Mouse (Mus musculus): ENCODE data around the gene Tnfaip8l1. TPM values are rescaled to one million over a fixed set of nuclear protein-coding genes. Genes with fewer than 3 reads are reported as not detected.

Gene Tnfaip8l1
- polyA plus RNA-seq, 1 experiment from 2014 or later = 12.2 TPM

DNA sequence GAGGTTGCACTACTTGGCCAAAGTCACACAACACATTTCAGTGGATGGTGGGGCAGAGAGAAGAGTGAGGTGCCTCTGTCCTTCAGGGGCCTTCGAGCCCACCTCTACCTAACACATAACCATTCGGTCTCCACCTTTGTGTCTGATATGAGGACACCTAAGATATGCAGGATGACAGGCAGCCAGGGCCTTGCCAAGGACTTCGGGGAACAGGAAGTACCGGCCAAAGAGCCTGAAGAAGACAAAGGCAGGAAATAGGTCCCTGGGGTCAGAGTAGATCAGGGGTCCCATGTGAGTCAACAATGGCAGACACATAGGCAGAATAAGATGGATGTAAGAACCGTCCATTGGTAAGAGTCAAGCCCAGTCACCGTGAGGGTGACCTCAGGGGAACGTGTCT lies 25.7 kb upstream of the Tnfaip8l1 start:
- ATAC-seq (ENCODE audit: low FRiP score, low TSS enrichment) = no peak
- Histone ChIP-seq H3K36me3 (ENCODE audit: insufficient read depth, low read length) (no peaks in the 10 kb centered on the region), H3K4me3 (ENCODE audit: low read length) (no peak overlapping the region), H3K27ac (ENCODE audit: low read length) (no peak overlapping the region), H3K9ac (replicated peaks; ENCODE audit: low read length) (no peak overlapping the region), H3K9me3 (ENCODE audit: low read length) (no peaks in the 10 kb centered on the region), H3K4me1 (ENCODE audit: insufficient read depth, low read length) (peaks cover 31% of the 10 kb centered on the region), H3K27me3 (ENCODE audit: insufficient read depth, low read length) (peaks cover 26% of the 10 kb centered on the region), H3K4me2 (replicated peaks; ENCODE audit: low read depth, low read length) (no peak overlapping the region)
- 78% methylated on average over 7 of the region's 7 CpGs for WGBS

DNA sequence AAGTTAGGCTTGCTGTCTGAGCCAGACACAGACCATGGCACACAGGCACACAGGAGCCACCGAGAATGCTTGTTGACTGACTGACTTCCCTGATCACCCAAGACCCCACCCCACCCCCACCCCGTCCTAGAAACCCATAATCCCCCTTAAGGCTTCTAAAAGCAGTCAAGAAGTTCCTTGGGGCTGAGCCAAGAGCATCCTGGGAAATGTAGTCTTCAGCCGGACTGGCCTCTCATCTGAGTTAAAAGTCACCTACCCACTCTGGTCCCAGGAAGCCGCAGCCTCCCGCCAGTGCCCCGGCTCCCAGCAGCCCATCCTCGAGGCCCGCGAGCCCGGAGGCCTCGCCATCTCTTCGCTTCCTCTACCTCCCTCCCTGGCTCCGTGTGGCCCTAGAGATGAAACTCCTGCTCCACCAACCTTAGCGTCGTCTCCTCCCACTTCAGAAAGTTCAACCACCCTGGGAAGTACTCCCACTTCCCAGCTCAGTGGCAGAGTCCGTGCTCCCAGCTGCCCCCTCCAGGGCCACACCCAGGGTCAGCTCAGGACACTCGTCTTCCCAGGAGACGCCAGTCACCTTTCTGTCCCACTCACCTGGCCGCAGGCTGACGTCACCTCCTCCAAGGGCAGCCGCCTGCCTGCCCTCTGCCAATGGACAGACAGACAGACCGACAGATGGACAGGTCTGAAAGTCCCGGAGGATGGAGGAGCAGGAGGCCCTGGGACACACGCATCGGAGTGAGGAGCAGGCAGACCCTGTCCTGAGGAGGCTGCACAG lies 24.3 kb upstream of the Tnfaip8l1 start:
- Histone ChIP-seq H3K4me2 (replicated peaks; ENCODE audit: low read depth, low read length) (peak overlapping the region; percentile 46), H3K4me3 (ENCODE audit: low read length) (peak overlapping the region; percentile 24), H3K27ac (ENCODE audit: low read length) (no peak overlapping the region), H3K27me3 (ENCODE audit: insufficient read depth, low read length) (peaks cover 39% of the 10 kb centered on the region), H3K36me3 (ENCODE audit: insufficient read depth, low read length) (no peaks in the 10 kb centered on the region), H3K9me3 (ENCODE audit: low read length) (no peaks in the 10 kb centered on the region), H3K9ac (replicated peaks; ENCODE audit: low read length) (no peak overlapping the region), H3K4me1 (ENCODE audit: insufficient read depth, low read length) (peaks cover 41% of the 10 kb centered on the region)
- ATAC-seq (ENCODE audit: low FRiP score, low TSS enrichment) = no peak
- WGBS = 15% methylated on average over 25 of the region's 25 CpGs

DNA sequence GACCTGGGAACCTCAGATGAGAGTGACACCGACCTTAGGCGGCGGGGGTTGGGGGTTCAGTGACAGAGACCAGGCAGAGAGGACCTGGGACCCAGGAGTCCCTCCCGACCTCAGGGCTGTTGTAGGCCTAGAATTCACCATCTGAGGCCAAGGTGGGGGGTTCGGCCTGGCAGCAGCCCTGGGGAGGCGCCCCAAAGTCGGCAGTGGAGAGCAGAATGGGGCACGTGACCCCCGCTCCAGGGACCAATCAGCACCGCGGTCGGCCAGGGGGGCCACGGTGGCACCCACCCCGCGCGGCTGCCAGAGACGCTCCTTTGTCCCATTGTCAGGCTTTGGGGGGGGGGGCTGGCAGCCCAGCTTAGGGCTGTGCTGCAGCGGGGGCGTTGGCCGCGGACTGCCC lies 22.9 kb upstream of the Tnfaip8l1 start:
- Histone ChIP-seq H3K9ac (replicated peaks; ENCODE audit: low read length) (peak overlapping the region; percentile 67), H3K4me1 (ENCODE audit: insufficient read depth, low read length) (peaks cover 29% of the 10 kb centered on the region), H3K4me3 (ENCODE audit: low read length) (peak overlapping the region; percentile 64), H3K4me2 (replicated peaks; ENCODE audit: low read depth, low read length) (peak overlapping the region; percentile 100), H3K27me3 (ENCODE audit: insufficient read depth, low read length) (peaks cover 53% of the 10 kb centered on the region), H3K36me3 (ENCODE audit: insufficient read depth, low read length) (no peaks in the 10 kb centered on the region), H3K27ac (ENCODE audit: low read length) (no peak overlapping the region), H3K9me3 (ENCODE audit: low read length) (no peaks in the 10 kb centered on the region)
- 8% methylated on average over 17 of the region's 21 CpGs for WGBS
- ATAC-seq (ENCODE audit: low FRiP score, low TSS enrichment) = no peak

GRCm38 (mm10) chr17:56139858-56140595 lies 22.2 kb upstream of the Tnfaip8l1 start, which contains the start of gene Sema6b:
Sema6b (minus strand) TSS chr17:56140343.
- H3K36me3 ChIP-seq (ENCODE audit: insufficient read depth, low read length) = no peaks in the 10 kb centered on the region
- H3K4me2 ChIP-seq (replicated peaks; ENCODE audit: low read depth, low read length) = peak within 1 kb of the TSS; percentile 100
- peaks cover 59% of the 10 kb centered on the region for H3K27me3 ChIP-seq (ENCODE audit: insufficient read depth, low read length)
- peak within 1 kb of the TSS; percentile 64 for H3K4me3 ChIP-seq (ENCODE audit: low read length)
- ATAC-seq (ENCODE audit: low FRiP score, low TSS enrichment) = peak; percentile 36
- H3K9me3 ChIP-seq (ENCODE audit: low read length) = no peaks in the 10 kb centered on the region
- WGBS = 2% methylated on average over 62 of the region's 79 CpGs
- peak within 1 kb of the TSS; percentile 67 for H3K9ac ChIP-seq (replicated peaks; ENCODE audit: low read length)
- no peak within 1 kb of the TSS for H3K27ac ChIP-seq (ENCODE audit: low read length)
- peaks cover 29% of the 10 kb centered on the region for H3K4me1 ChIP-seq (ENCODE audit: insufficient read depth, low read length)

DNA sequence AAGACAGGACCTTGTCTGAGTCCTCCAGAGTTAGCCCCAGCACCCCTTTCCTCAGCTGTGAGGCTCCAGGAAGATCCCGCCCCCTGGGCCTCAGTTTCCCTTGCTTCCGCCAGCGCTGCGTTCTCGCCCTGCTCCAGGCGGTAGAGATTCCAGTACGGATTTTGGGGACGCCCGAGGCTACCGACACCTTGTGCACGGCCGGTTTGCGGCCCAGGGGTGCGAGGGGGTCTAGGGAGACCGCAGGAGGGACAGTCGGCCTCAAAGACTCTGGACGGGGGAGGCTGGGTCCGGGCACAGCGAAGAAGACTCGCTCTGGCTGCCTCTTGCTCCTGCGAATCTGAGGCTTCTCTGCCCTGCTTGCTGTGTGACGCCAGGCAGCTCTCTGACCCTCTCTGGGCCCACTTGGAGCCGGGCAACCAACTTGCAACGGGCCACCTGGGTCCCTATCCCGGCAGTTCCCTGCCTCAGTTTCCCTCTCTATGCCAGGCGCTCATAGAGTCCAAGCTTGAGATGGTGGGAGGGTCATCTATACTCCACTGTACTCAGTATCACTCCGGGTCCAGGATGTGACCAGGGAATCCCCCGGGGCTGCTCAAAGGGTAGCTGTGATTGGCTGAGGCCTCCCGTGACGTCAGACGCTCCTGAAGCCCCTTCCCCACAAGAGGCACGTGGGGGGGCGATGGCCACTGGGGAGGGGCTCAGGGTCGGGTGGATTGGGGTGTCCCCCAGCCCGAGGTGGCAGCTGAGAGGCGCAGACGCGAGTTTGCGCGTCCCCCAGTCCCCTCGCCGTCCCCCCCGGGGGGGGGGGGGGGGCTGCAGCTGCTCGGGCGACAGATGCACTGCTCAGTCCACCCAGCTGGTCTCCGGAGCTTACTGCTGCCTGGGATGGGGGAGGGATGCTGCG lies 20.3 kb upstream of the Tnfaip8l1 start:
- no peaks in the 10 kb centered on the region for H3K36me3 ChIP-seq (ENCODE audit: insufficient read depth, low read length)
- no peaks in the 10 kb centered on the region for H3K9me3 ChIP-seq (ENCODE audit: low read length)
- peak overlapping the region; percentile 47 for H3K9ac ChIP-seq (replicated peaks; ENCODE audit: low read length)
- H3K4me1 ChIP-seq (ENCODE audit: insufficient read depth, low read length) = peaks cover 29% of the 10 kb centered on the region
- no peak for ATAC-seq (ENCODE audit: low FRiP score, low TSS enrichment)
- H3K27me3 ChIP-seq (ENCODE audit: insufficient read depth, low read length) = peaks cover 77% of the 10 kb centered on the region
- H3K27ac ChIP-seq (ENCODE audit: low read length) = no peak overlapping the region
- peak overlapping the region; percentile 43 for H3K4me3 ChIP-seq (ENCODE audit: low read length)
- H3K4me2 ChIP-seq (replicated peaks; ENCODE audit: low read depth, low read length) = peak overlapping the region; percentile 63
- WGBS = under 1% methylated on average over 44 of the region's 47 CpGs

GRCm38 (mm10) chr17:56144546-56144945 lies 17.7 kb upstream of the Tnfaip8l1 start:
- no peak overlapping the region for H3K4me3 ChIP-seq (ENCODE audit: low read length)
- no peak overlapping the region for H3K9ac ChIP-seq (replicated peaks; ENCODE audit: low read length)
- no peaks in the 10 kb centered on the region for H3K36me3 ChIP-seq (ENCODE audit: insufficient read depth, low read length)
- no peak overlapping the region for H3K4me2 ChIP-seq (replicated peaks; ENCODE audit: low read depth, low read length)
- ATAC-seq (ENCODE audit: low FRiP score, low TSS enrichment) = no peak
- peaks cover 17% of the 10 kb centered on the region for H3K4me1 ChIP-seq (ENCODE audit: insufficient read depth, low read length)
- WGBS = 76% methylated on average over 9 of the region's 9 CpGs
- no peaks in the 10 kb centered on the region for H3K9me3 ChIP-seq (ENCODE audit: low read length)
- H3K27ac ChIP-seq (ENCODE audit: low read length) = no peak overlapping the region
- peaks cover 94% of the 10 kb centered on the region for H3K27me3 ChIP-seq (ENCODE audit: insufficient read depth, low read length)

DNA sequence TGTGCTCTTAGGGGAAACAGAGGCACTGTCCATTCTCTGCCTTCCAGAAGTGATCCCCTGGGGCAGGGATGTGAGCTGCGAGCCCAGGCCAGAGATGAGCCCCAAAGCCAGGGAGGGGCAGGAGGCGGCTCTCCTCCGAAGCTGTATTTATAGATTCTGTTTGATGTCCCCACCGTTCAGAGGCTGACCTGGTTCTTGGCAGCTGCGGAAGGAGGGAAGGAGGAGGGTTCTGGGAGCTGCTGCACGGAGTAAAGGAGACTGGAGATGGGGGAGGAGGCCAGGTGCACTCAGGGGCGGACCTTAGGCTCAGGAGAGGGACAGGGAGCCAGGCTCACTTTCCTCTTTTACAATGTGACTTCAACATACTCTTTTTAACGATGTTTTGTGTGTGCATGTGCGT lies 16.1 kb upstream of the Tnfaip8l1 start:
- no peaks in the 10 kb centered on the region for H3K36me3 ChIP-seq (ENCODE audit: insufficient read depth, low read length)
- no peak overlapping the region for H3K4me2 ChIP-seq (replicated peaks; ENCODE audit: low read depth, low read length)
- peaks cover 14% of the 10 kb centered on the region for H3K4me1 ChIP-seq (ENCODE audit: insufficient read depth, low read length)
- H3K27me3 ChIP-seq (ENCODE audit: insufficient read depth, low read length) = peaks cover 95% of the 10 kb centered on the region
- no peak overlapping the region for H3K9ac ChIP-seq (replicated peaks; ENCODE audit: low read length)
- H3K27ac ChIP-seq (ENCODE audit: low read length) = no peak overlapping the region
- WGBS = 18% methylated on average over 9 of the region's 9 CpGs
- H3K9me3 ChIP-seq (ENCODE audit: low read length) = no peaks in the 10 kb centered on the region
- ATAC-seq (ENCODE audit: low FRiP score, low TSS enrichment) = no peak
- no peak overlapping the region for H3K4me3 ChIP-seq (ENCODE audit: low read length)

GRCm38 (mm10) chr17:56147420-56147819 lies 14.9 kb upstream of the Tnfaip8l1 start:
- H3K27me3 ChIP-seq (ENCODE audit: insufficient read depth, low read length) = peaks cover 87% of the 10 kb centered on the region
- WGBS = 50% methylated on average over 12 of the region's 12 CpGs
- no peak overlapping the region for H3K4me2 ChIP-seq (replicated peaks; ENCODE audit: low read depth, low read length)
- no peak for ATAC-seq (ENCODE audit: low FRiP score, low TSS enrichment)
- H3K36me3 ChIP-seq (ENCODE audit: insufficient read depth, low read length) = no peaks in the 10 kb centered on the region
- peaks cover 2% of the 10 kb centered on the region for H3K4me1 ChIP-seq (ENCODE audit: insufficient read depth, low read length)
- no peaks in the 10 kb centered on the region for H3K9me3 ChIP-seq (ENCODE audit: low read length)
- no peak overlapping the region for H3K4me3 ChIP-seq (ENCODE audit: low read length)
- no peak overlapping the region for H3K27ac ChIP-seq (ENCODE audit: low read length)
- no peak overlapping the region for H3K9ac ChIP-seq (replicated peaks; ENCODE audit: low read length)

GRCm38 (mm10) chr17:56148280-56148679 lies 14.0 kb upstream of the Tnfaip8l1 start:
- Histone ChIP-seq H3K9ac (replicated peaks; ENCODE audit: low read length) (no peak overlapping the region), H3K4me2 (replicated peaks; ENCODE audit: low read depth, low read length) (peak overlapping the region; percentile 33), H3K4me3 (ENCODE audit: low read length) (peak overlapping the region; percentile 14), H3K9me3 (ENCODE audit: low read length) (no peaks in the 10 kb centered on the region), H3K4me1 (ENCODE audit: insufficient read depth, low read length) (no peaks in the 10 kb centered on the region), H3K36me3 (ENCODE audit: insufficient read depth, low read length) (no peaks in the 10 kb centered on the region), H3K27ac (ENCODE audit: low read length) (no peak overlapping the region), H3K27me3 (ENCODE audit: insufficient read depth, low read length) (peaks cover 88% of the 10 kb centered on the region)
- 21% methylated on average over 9 of the region's 9 CpGs for WGBS
- 0 out of 2 replicates have a peak, but pooled peaks have one; percentile 11 for ATAC-seq (ENCODE audit: low FRiP score, low TSS enrichment)

Measured in kidney, embryonic 16.5 days (tissue).